Mouse (Mus musculus) forebrain, embryonic 10.5 days (tissue): ENCODE data around the gene Rhoj. TPM values are rescaled to one million over a fixed set of nuclear protein-coding genes. Genes with fewer than 3 reads are reported as not detected.

Experiments
- DNase-seq: peaks from one replicate; pipeline ENCODE4 v3.0.0-alpha.2; 2017; ENCODE audit warnings: low spot score; ENCODE audit errors: extremely low spot score
- H3K27ac ChIP-seq: fragments of 300-500 bp; sonication (generic); 2 replicates; pipeline ENCODE4 v1.5.1; 2016; ENCODE audit warnings: mild to moderate bottlenecking
- H3K27me3 ChIP-seq: fragments of 300-500 bp; sonication (generic); 2 replicates; pipeline ENCODE4 v1.6.1; 2016; ENCODE audit warnings: mild to moderate bottlenecking; ENCODE audit not compliant: poor library complexity, severe bottlenecking
- H3K36me3 ChIP-seq: fragments of 300-500 bp; sonication (generic); replicated peaks from 2 replicates; pipeline ENCODE4 v1.6.1; 2016; ENCODE audit warnings: mild to moderate bottlenecking, moderate library complexity
- H3K4me1 ChIP-seq: fragments of 300-500 bp; sonication (generic); 2 replicates; pipeline ENCODE4 v1.6.1; 2016
- H3K4me3 ChIP-seq: fragments of 300-500 bp; sonication (generic); 2 replicates; pipeline ENCODE4 v1.5.1; 2016; ENCODE audit warnings: mild to moderate bottlenecking, moderate library complexity
- H3K9me3 ChIP-seq: fragments of 300-500 bp; sonication (generic); 2 replicates; pipeline ENCODE4 v1.6.1; 2016; ENCODE audit warnings: mild to moderate bottlenecking, moderate library complexity
- WGBS: fragments of 180-500 bp; shearing (Covaris S2); methylation state at CpG from one replicate; pipeline ENCODE4 v1.1.7; 2016; 5-methylcytosine and 5-hydroxymethylcytosine counted together
- polyA plus RNA-seq: library from polyadenylated mRNA; unstranded; fragments of >200 nt; fragmentation: Nextera tagmentation; extraction: Ambion mirVana; gene quantifications from 2 replicates; pipeline ENCODE4 v1.2.1, GENCODE M21; 2016

The Rhoj gene
- polyA plus RNA-seq, 1 experiment from 2014 or later: 20.1 TPM

DNA sequence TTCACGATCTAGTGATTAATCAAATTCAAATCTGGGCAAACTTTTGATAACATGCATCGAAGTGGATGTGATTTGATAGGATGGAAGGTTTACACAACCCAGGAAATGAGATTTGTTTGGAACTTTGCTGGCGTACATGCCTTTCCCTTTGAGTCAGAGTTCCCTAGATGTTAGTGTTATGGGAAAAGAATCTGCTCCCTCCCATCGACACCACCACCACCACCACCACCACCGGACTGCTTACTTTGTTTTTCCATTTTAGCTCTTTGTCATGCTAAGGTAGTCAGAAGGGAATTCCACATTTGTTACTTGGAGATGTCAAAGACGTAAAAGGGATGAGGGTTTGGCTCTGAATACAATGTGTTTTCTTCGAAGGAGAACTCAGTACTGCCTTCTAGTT lies 46.2 kb downstream of the Rhoj start:
- H3K9me3 ChIP-seq: no peaks in the 10 kb centered on the region
- no peak overlapping the region for H3K27ac ChIP-seq
- peaks cover 6% of the 10 kb centered on the region for H3K4me1 ChIP-seq
- H3K4me3 ChIP-seq: no peak overlapping the region
- no peaks in the 10 kb centered on the region for H3K27me3 ChIP-seq
- WGBS: 90% methylated on average over 7 of the region's 7 CpGs
- no peak for DNase-seq
- H3K36me3 ChIP-seq: no peaks in the 10 kb centered on the region

DNA sequence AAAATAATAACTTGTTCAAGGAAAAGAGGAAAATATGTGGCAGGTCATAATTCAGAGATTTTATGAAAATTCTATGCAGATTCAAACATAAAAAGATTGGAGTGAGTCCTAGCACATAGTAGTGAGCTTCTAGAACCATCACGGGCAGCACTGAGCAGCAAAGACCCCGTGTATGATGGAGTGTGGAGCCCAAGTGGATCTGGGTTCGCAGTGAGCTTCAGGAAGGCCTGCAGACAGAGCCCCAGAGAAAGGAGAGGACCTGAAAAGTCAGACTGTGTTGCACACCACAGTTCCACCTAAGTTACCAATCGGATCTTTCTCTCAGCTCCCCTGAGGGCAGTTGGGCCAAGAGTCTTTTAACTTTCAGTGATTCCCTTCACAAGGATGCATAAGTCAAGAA lies 49.7 kb downstream of the Rhoj start:
- Histone ChIP-seq H3K4me3 (no peak overlapping the region), H3K4me1 (peaks cover 4% of the 10 kb centered on the region), H3K9me3 (no peaks in the 10 kb centered on the region)

DNA sequence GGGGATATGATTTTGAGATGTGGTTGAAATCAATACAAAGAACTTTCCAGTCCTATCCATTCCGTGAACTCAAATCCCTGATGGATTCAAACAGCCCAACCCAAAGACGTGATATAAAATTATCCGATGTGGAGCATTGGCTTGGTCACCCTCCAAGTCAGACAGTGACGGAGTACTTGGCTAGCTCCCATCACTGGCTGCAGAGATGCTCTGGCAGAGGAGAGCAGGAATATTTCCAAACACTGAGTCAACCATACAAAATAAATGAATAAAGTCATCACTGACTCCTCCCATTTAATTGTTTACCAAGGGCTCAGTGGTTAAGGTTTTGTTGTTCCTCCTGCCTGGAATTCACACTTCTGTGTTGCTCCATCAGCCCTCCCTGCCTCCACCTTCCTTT lies 50.6 kb downstream of the Rhoj start:
- Histone ChIP-seq H3K4me3 (no peak overlapping the region), H3K9me3 (no peaks in the 10 kb centered on the region), H3K4me1 (peaks cover 4% of the 10 kb centered on the region), H3K27me3 (no peaks in the 10 kb centered on the region), H3K36me3 (no peaks in the 10 kb centered on the region), H3K27ac (no peak overlapping the region)
- DNase-seq: no peak
- WGBS: 93% methylated on average over 4 of the region's 4 CpGs

More for the DNA sequence above, 49.7 kb downstream of the Rhoj start:
- no peaks in the 10 kb centered on the region for H3K27me3 ChIP-seq
- no peak for DNase-seq
- no peak overlapping the region for H3K27ac ChIP-seq
- WGBS: 90% methylated on average over 4 of the region's 4 CpGs
- no peaks in the 10 kb centered on the region for H3K36me3 ChIP-seq

DNA sequence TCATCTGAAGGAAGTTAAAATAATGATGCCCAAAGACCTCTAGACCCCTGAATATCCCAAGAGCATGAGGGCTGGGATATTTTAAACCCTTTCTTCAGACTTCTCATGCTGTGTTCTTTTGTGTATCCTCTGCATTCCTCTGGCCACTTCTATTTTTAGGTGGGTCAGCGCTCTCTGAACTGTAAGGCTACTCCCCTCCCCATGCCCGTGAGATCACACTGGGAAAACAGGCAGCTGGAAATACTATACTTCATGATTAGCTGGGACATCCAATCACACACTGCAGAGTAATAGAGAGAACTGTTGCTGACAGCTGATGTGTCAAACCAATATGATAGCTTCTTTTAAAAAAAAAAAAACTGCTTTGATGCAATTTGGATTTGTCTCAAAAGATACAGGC lies 51.4 kb downstream of the Rhoj start:
- H3K27ac ChIP-seq: no peak overlapping the region
- H3K4me1 ChIP-seq: peaks cover 4% of the 10 kb centered on the region
- no peaks in the 10 kb centered on the region for H3K36me3 ChIP-seq
- WGBS: 60% methylated on average over 2 of the region's 2 CpGs
- H3K4me3 ChIP-seq: no peak overlapping the region
- no peaks in the 10 kb centered on the region for H3K27me3 ChIP-seq
- no peaks in the 10 kb centered on the region for H3K9me3 ChIP-seq
- DNase-seq: no peak

DNA sequence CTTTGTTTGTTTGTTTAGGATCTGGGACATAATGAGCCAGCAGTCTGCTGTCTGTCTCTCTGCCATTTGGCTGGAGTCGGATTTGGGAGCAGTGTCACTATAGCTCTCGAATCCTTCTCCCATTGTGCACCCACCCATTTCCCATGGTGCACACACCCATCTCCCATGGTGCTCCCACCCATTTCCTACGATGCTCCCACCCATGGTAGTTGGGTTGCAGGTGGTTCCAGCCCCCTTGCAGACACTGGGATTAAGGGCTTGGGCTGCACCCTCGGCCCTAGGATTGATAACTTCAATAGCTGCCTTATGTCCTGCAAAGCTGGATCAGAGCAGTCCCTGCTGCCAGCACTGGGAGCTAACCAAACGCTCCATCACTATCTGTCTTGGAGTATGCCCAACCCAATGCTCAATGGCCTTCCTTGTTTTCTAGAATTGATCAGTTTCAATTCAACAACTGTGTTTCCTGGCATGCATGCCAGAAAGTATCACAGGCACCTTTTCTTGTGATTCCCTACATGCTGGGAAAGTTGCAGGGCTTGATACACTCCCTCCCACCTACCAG lies 51.9 kb downstream of the Rhoj start:
- 77% methylated on average over 5 of the region's 5 CpGs for WGBS

DNA sequence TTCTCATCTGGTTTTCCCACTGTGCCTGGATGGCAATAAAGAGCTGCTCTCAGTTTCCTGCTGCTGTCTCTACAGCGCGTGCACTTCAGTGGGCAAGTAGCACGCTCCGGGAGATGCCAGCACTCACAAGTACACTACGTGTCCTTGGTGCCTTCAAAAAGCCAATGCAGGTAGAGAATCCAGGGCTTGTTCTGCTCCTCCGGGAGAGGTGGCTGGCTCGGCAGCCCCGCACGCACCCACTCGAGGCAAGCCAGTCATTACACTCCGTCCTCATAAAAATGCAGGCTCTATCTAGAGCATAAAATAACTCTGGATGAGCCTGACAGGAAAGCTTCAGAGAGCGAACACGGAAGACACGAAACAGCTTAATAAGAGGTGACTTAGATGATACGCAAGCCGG lies 54.3 kb downstream of the Rhoj start:
- no peak overlapping the region for H3K4me3 ChIP-seq
- no peaks in the 10 kb centered on the region for H3K27me3 ChIP-seq
- no peak overlapping the region for H3K27ac ChIP-seq
- peaks cover 4% of the 10 kb centered on the region for H3K4me1 ChIP-seq
- no peaks in the 10 kb centered on the region for H3K9me3 ChIP-seq
- no peak for DNase-seq
- 94% methylated on average over 16 of the region's 16 CpGs for WGBS
- H3K36me3 ChIP-seq: no peaks in the 10 kb centered on the region

More for the DNA sequence above, 51.9 kb downstream of the Rhoj start:
- no peaks in the 10 kb centered on the region for H3K9me3 ChIP-seq
- H3K27ac ChIP-seq: no peak overlapping the region
- no peak for DNase-seq
- peaks cover 4% of the 10 kb centered on the region for H3K4me1 ChIP-seq
- no peaks in the 10 kb centered on the region for H3K36me3 ChIP-seq
- H3K27me3 ChIP-seq: no peaks in the 10 kb centered on the region
- no peak overlapping the region for H3K4me3 ChIP-seq

DNA sequence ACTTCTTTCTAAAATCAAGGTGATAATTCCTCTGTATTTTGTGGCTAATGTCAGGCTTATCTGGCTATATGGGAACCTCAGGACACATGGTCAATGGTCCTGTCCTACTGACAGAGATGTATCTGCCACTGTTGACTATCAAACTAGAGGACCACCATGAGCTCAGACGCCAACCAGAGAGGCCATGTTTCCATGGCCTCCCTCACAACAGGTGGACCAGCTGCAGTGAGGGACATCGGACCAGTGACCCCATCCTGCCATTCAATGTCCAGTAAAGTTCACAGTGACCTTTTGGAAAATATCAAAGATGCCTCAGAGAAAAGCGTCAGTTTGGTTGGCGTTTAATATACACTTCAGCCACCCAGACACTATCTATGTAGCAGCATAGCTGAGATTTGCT lies 56.3 kb downstream of the Rhoj start:
- Histone ChIP-seq H3K27me3 (no peaks in the 10 kb centered on the region), H3K9me3 (no peaks in the 10 kb centered on the region), H3K36me3 (no peaks in the 10 kb centered on the region), H3K27ac (no peak overlapping the region), H3K4me1 (peaks cover 2% of the 10 kb centered on the region), H3K4me3 (no peak overlapping the region)
- 94% methylated on average over 4 of the region's 4 CpGs for WGBS
- no peak for DNase-seq

DNA sequence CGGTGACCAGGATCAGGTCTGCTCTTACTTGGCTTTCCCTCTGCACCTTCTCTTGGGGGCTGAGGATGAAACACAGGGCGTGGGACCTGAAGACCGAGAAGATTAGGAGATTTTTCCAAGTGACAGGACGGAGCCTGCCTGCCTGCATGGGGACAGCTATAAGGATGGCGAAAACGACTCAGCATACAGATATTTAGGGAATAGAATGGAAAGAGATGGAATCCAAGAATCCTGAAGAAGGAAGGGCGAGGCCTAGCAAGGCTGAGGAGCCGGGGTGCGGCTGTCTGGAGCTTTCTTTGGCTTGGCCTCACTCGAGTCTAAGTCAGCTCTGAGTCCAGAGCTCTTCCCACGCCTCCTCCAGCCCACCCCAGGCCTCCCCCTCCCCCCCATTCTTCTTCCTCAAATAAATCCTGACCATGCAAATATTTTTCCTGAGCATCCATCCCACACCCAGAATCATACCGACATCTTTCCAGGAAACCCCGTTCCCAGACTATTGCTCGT lies 57.6 kb downstream of the Rhoj start:
- no peaks in the 10 kb centered on the region for H3K27me3 ChIP-seq
- DNase-seq: no peak
- no peaks in the 10 kb centered on the region for H3K36me3 ChIP-seq
- H3K9me3 ChIP-seq: no peaks in the 10 kb centered on the region
- no peaks in the 10 kb centered on the region for H3K4me1 ChIP-seq
- no peak overlapping the region for H3K4me3 ChIP-seq
- no peak overlapping the region for H3K27ac ChIP-seq
- 91% methylated on average over 14 of the region's 14 CpGs for WGBS

DNA sequence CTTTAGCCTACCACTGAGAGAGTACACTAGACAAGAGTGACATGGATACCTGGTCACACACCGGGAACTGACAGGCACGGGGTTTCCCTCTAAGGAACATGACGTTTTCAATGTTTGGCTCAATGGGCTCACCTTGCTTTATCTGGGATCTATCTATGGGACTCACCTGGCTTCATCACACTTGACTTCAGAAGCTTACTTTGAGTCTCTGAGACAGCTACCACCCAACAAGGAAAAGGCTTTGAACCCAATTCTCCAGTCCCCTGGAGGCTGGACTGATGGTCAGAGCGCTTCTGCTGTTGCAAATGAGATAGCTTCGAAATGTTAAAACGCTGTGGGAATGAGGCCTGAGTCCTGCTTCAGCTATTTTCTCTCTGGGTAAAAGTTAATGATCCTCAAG lies 59.2 kb downstream of the Rhoj start:
- no peaks in the 10 kb centered on the region for H3K36me3 ChIP-seq
- no peak for DNase-seq
- no peaks in the 10 kb centered on the region for H3K27me3 ChIP-seq
- WGBS: 91% methylated on average over 6 of the region's 6 CpGs
- H3K27ac ChIP-seq: no peak overlapping the region
- H3K4me1 ChIP-seq: no peaks in the 10 kb centered on the region
- no peak overlapping the region for H3K4me3 ChIP-seq
- H3K9me3 ChIP-seq: no peaks in the 10 kb centered on the region

DNA sequence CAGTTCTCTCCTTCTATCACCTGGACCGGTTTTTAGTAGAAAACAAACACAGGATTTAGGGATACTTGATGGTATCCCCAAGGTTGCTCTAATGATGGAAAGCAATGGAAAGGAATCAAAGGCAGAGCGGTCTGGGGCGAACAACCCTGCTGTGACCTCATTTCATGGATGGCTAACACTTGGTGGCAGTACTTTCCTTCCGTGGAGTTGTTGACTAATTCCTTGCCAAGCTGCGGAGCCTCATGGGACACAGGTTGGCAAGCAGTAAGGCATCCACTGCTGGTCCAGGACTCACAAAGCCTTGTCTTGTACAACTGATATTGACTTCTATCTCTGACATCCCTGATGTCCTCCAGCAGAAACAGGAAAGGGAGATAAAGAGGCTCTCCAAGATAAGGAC lies 60.4 kb downstream of the Rhoj start:
- Histone ChIP-seq H3K4me1 (no peaks in the 10 kb centered on the region), H3K9me3 (no peaks in the 10 kb centered on the region), H3K4me3 (no peak overlapping the region), H3K27me3 (no peaks in the 10 kb centered on the region), H3K27ac (no peak overlapping the region), H3K36me3 (no peaks in the 10 kb centered on the region)
- DNase-seq: no peak
- 80% methylated on average over 5 of the region's 5 CpGs for WGBS

DNA sequence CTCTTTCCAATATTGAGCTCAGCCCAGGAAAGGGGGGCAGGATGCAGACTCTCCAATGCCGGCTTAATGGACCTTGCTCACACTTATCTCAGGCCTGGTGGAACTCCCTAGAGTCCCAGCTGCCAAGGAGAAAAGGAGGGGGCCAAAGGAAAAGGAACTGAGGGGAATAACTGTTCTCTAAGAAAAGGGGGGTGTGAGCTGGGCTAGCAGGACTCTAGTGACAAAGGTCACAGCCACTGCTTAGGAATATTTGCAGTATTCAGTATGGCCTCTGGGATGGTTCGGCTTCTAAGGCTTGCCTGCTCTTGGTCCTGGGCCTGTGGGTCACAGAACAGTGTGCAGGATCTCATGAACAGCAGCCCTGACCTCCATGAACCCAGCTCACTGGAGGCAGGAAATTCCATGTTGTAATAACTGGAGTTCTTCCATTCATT lies 61.3 kb downstream of the Rhoj start:
- no peak for DNase-seq
- Histone ChIP-seq H3K4me3 (no peak overlapping the region), H3K4me1 (no peaks in the 10 kb centered on the region), H3K27ac (no peak overlapping the region), H3K27me3 (no peaks in the 10 kb centered on the region), H3K9me3 (no peaks in the 10 kb centered on the region), H3K36me3 (no peaks in the 10 kb centered on the region)
- WGBS: 85% methylated on average over 2 of the region's 2 CpGs

DNA sequence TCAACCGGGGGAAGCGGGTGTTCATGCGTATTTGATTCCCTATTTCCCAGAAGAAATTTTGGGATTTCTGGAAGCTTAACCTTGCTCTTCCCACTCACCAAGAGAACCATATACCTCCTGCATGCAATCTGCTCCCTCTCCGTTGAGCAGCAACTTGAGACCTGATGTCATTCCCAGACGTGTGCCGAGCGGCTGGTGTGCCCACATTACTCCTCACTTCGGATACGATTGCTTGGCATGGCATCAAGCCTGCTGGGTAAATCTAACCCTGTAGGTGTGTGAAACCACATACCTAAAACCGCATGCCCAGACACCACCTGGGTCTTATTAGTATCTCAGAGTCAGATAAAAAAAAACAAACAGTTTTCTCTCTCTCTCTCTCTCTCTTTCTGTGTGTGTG lies 66.3 kb downstream of the Rhoj start:
- Histone ChIP-seq H3K9me3 (no peaks in the 10 kb centered on the region), H3K4me1 (no peaks in the 10 kb centered on the region), H3K27me3 (no peaks in the 10 kb centered on the region), H3K4me3 (no peak overlapping the region), H3K36me3 (no peaks in the 10 kb centered on the region), H3K27ac (no peak overlapping the region)
- 95% methylated on average over 10 of the region's 10 CpGs for WGBS
- DNase-seq: no peak

DNA sequence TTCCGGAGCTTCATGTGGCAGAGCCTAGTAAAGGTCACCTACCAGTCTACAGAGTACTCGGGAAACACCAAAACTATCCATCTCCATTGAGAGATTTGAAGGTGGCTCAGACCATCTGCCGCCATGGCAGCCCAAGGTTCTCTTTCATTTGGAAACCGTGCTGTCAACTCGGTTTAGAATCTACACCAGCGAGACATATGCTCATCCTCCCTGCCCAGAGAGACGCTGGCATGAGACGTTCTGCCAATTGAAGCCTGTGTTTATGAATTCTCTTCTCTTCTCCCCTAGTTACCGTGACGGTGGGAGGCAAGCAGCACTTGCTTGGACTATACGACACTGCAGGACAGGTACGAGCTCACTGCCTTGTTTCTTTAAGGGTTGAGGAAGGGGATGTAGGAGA lies 66.9 kb downstream of the Rhoj start:
- no peaks in the 10 kb centered on the region for H3K9me3 ChIP-seq
- H3K27me3 ChIP-seq: no peaks in the 10 kb centered on the region
- H3K27ac ChIP-seq: no peak overlapping the region
- no peaks in the 10 kb centered on the region for H3K36me3 ChIP-seq
- no peaks in the 10 kb centered on the region for H3K4me1 ChIP-seq
- 94% methylated on average over 12 of the region's 12 CpGs for WGBS
- DNase-seq: no peak
- H3K4me3 ChIP-seq: no peak overlapping the region

DNA sequence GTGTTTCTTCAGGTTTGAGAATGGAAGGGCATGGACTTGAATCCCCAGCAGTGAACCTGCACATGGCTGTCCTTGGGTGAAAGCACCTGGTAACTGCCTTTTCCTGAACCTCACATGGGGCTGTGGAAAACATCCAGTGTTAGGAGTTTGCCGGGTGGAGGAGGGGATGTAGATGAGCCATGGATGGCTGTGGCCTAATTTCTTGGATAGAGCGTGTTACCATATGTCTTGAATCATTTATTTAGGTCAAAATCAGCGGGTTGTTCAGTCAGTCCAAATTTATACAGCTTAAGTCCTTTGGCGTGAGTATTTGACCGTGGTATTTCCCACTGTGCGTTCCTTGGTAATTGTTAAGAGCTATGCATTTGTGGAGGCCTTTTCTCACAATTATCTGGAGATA lies 68.0 kb downstream of the Rhoj start:
- no peak for DNase-seq
- 90% methylated on average over 6 of the region's 6 CpGs for WGBS
- no peaks in the 10 kb centered on the region for H3K27me3 ChIP-seq
- no peaks in the 10 kb centered on the region for H3K36me3 ChIP-seq
- no peak overlapping the region for H3K4me3 ChIP-seq
- no peaks in the 10 kb centered on the region for H3K9me3 ChIP-seq
- H3K4me1 ChIP-seq: no peaks in the 10 kb centered on the region
- H3K27ac ChIP-seq: no peak overlapping the region
